Mouse (Mus musculus): ENCODE measurements at regions not wholly inside any gene's neighbourhood (a gene's known extent, or its start where the extent isn't known, plus 50 kb on each side); places are given as distances from the start of the nearest gene placed in this dataset.

DNA sequence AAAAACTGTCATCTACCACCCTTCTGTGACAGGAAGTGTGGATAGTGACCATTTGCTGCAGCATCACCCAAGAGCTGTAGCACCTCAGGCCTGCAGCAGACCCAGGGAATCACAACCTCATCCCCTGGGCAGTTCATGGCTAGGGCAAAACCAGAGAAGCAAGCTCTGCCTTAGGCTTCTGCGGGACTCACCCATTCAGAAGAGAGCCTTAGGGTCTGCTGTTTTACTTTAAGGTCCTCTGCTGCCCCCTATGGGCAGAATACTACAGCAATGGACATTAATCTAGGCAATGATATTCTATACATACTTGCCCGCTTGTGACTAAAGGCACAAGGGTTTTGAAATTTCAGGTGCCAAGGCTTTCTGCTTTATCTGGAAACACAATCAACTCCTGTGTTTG, 54.4 kb upstream of the Sh3gl3 start:
- POLR2A ChIA-PET: interaction anchor here in 3 of 4 experiments (1.0 to 1.5 kb wide), 6 partner anchors 53 to 160 kb away, joined by 3 to 5 read pairs (median 4); no protein-coding TSS in a partner anchor
- CTCF ChIA-PET: interaction anchor here (0.5 to 7.3 kb wide), 58 partner anchors 9 to 854 kb away, joined by 3 to 67 read pairs (median 4); partner anchors contain the start of genes Adamtsl3 (in 1 of the 4) and Hdgfl3 (in 1 of the 4)

DNA sequence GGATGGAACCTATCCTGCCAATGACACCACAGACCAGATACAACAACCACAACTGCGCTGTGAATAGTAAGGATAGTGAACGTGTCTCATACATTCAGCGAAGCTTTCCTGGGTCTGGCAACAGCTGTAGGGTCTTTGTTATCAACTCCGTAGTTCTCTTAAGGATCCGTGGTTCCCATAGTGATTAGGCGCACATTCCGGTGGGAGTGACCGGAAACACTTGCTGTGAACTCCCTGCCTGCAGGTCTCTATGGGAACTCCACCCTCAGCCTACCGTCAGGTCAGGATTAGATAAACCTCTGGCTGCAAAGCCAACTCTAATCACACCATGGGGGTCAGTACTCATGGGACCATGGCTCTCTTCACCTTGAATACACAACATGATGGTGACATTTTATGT, 53.8 kb upstream of the Sh3gl3 start:
- ChIA-PET POLR2A (interaction anchor here in 3 of 4 experiments (0.9 to 2.3 kb wide), 10 partner anchors 54 to 162 kb away, joined by 3 to 7 read pairs (median 4); no protein-coding TSS in a partner anchor), CTCF (interaction anchor here (0.5 to 7.3 kb wide), 43 partner anchors 12 to 732 kb away, joined by 3 to 67 read pairs (median 4); partner anchors contain the start of gene Adamtsl3 (in 1 of the 4))

DNA sequence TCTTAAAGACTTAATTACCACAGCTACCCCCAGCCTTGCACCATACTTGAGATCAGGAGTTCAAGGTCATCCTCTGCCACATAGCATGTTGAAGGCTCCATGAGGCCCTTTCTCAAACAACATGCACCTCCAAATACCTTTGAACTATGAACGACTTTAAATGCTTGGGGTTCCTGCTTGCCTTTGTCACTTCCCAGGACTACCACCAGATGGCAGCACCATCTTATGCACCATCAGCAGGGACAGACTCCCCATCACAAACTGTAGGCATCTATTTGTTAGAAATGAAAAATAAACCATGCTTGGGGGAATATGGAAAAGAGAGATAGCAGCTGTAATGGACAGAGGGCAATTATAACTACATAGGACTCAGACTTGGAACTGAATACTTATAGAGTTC, 51.9 kb upstream of the Sh3gl3 start:
- CTCF ChIA-PET: interaction anchor here (0.6 to 7.3 kb wide), 14 partner anchors 103 to 214 kb away, joined by 3 to 67 read pairs (median 6); partner anchors contain the start of gene Adamtsl3 (in 1 of the 4)
- POLR2A ChIA-PET: interaction anchor here in 3 of 4 experiments (0.6 to 2.3 kb wide), 5 partner anchors 9 to 149 kb away, joined by 3 to 7 read pairs (median 5); no protein-coding TSS in a partner anchor
